Mouse (Mus musculus): ENCODE measurements at regions not wholly inside any gene's neighbourhood (a gene's known extent, or its start where the extent isn't known, plus 50 kb on each side); places are given as distances from the start of the nearest gene placed in this dataset.

GRCm38 (mm10) chr5:118438016-118438415 lies 122.5 kb upstream of the Med13l start:
- Histone ChIP-seq H3K27ac (replicated peaks in 1 of 2; ENCODE audit: control insufficient read depth in 1 of 2, insufficient read depth in 1 of 2, low read depth in 2 of 2, low read length in 2 of 2) (no peak overlapping the region), H3K4me1 (ENCODE audit: control insufficient read depth in 2 of 2, insufficient read depth in 2 of 2, low read length in 2 of 2) (peaks cover 6 to 9% of the 10 kb centered on the region in 2 experiments), H3K4me3 (ENCODE audit: control insufficient read depth in 1 of 2, insufficient read depth in 1 of 2, low read depth in 1 of 2, low read length in 2 of 2) (no peak overlapping the region), H3K9me3 (ENCODE audit: control insufficient read depth, low read length) (no peaks in the 10 kb centered on the region), H3K4me2 (ENCODE audit: low read length) (no peak overlapping the region), H3K27me3 (ENCODE audit: control insufficient read depth, insufficient read depth, low read length) (peaks cover 17% of the 10 kb centered on the region), H3K9ac (ENCODE audit: low read length) (no peak overlapping the region), H3K36me3 (ENCODE audit: control insufficient read depth, insufficient read depth, low read length) (no peaks in the 10 kb centered on the region)
- ATAC-seq (ENCODE audit: insufficient number of reproducible peaks, insufficient read depth, low FRiP score, low read depth), result no peak
- 50% methylated on average over 6 of the region's 6 CpGs for WGBS

GRCm38 (mm10) chr5:118444538-118445251 lies 115.8 kb upstream of the Med13l start:
- Histone ChIP-seq H3K27me3 (ENCODE audit: control insufficient read depth, insufficient read depth, low read length) (no peaks in the 10 kb centered on the region), H3K36me3 (ENCODE audit: control insufficient read depth, insufficient read depth, low read length) (no peaks in the 10 kb centered on the region), H3K9ac (ENCODE audit: low read length) (no peak overlapping the region), H3K9me3 (ENCODE audit: control insufficient read depth, low read length) (no peaks in the 10 kb centered on the region), H3K4me3 (ENCODE audit: control insufficient read depth in 1 of 2, insufficient read depth in 1 of 2, low read depth in 1 of 2, low read length in 2 of 2) (no peak overlapping the region), H3K4me1 (ENCODE audit: control insufficient read depth in 2 of 2, insufficient read depth in 2 of 2, low read length in 2 of 2) (peaks cover 10 to 16% of the 10 kb centered on the region in 2 experiments; a peak in 3 of 4 replicates), H3K27ac (replicated peaks in 1 of 2; ENCODE audit: control insufficient read depth in 1 of 2, insufficient read depth in 1 of 2, low read depth in 2 of 2, low read length in 2 of 2) (no peak overlapping the region), H3K4me2 (ENCODE audit: low read length) (no peak overlapping the region)
- 22% methylated on average over 8 of the region's 8 CpGs for WGBS
- no peak for ATAC-seq (ENCODE audit: insufficient number of reproducible peaks, insufficient read depth, low FRiP score, low read depth)

GRCm38 (mm10) chr5:118445252-118445987 lies 115.1 kb upstream of the Med13l start:
- Histone ChIP-seq H3K9me3 (ENCODE audit: control insufficient read depth, low read length) (no peaks in the 10 kb centered on the region), H3K36me3 (ENCODE audit: control insufficient read depth, insufficient read depth, low read length) (no peaks in the 10 kb centered on the region), H3K4me3 (ENCODE audit: control insufficient read depth in 1 of 2, insufficient read depth in 1 of 2, low read depth in 1 of 2, low read length in 2 of 2) (no peak overlapping the region), H3K27ac (replicated peaks in 1 of 2; ENCODE audit: control insufficient read depth in 1 of 2, insufficient read depth in 1 of 2, low read depth in 2 of 2, low read length in 2 of 2) (no peak overlapping the region), H3K4me1 (ENCODE audit: control insufficient read depth in 2 of 2, insufficient read depth in 2 of 2, low read length in 2 of 2) (peaks cover 10 to 16% of the 10 kb centered on the region in 2 experiments; a peak in 3 of 4 replicates), H3K9ac (ENCODE audit: low read length) (no peak overlapping the region), H3K4me2 (ENCODE audit: low read length) (no peak overlapping the region), H3K27me3 (ENCODE audit: control insufficient read depth, insufficient read depth, low read length) (no peaks in the 10 kb centered on the region)
- WGBS, result 54% methylated on average over 10 of the region's 10 CpGs
- ATAC-seq (ENCODE audit: insufficient number of reproducible peaks, insufficient read depth, low FRiP score, low read depth), result no peak

DNA sequence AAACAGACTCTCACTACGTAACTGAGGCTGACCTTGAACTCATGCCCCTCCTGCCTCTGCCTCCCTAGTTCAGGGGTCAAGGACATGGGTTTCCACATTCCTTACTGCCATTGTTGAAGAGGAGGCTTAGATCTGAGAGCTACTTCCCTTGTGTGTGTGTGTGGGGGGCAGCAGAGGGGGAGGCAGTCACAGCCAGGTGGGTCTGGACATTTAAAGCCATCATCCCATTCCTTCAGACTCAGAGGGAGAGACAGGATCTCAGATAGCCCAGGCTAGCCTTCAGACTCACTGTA lies 114.5 kb upstream of the Med13l start:
- WGBS, result 90% methylated on average over 1 of the region's 1 CpGs

DNA sequence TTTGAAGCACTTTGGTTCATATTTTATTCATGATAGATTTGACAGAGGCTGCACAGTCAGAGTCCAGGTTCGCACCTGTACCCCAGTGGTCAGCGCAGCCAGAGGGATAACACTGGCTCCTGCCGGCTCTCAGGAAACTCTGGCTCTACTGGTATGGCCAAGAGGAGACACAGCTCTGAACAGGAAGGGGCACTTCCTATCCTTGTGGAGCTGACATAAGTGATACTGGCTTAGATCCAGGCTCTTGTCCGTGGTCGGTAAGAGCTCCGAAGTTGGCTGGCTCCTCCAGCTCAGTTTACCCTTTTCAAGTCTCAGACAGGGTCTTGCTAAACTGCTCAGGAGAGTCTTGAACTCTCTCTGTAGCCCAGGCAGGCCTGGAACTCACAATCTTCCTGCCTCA lies 113.6 kb upstream of the Med13l start:
- Histone ChIP-seq H3K9ac (ENCODE audit: low read length) (no peak overlapping the region), H3K4me2 (ENCODE audit: low read length) (no peak overlapping the region), H3K9me3 (ENCODE audit: control insufficient read depth, low read length) (no peaks in the 10 kb centered on the region), H3K4me3 (ENCODE audit: control insufficient read depth in 1 of 2, insufficient read depth in 1 of 2, low read depth in 1 of 2, low read length in 2 of 2) (no peak overlapping the region), H3K27me3 (ENCODE audit: control insufficient read depth, insufficient read depth, low read length) (no peaks in the 10 kb centered on the region), H3K36me3 (ENCODE audit: control insufficient read depth, insufficient read depth, low read length) (no peaks in the 10 kb centered on the region), H3K27ac (replicated peaks in 1 of 2; ENCODE audit: control insufficient read depth in 1 of 2, insufficient read depth in 1 of 2, low read depth in 2 of 2, low read length in 2 of 2) (peak overlapping the region in 1 of 2 experiments; percentile 47; a peak in 2 of 4 replicates), H3K4me1 (ENCODE audit: control insufficient read depth in 2 of 2, insufficient read depth in 2 of 2, low read length in 2 of 2) (peaks cover 10 to 16% of the 10 kb centered on the region in 2 experiments; a peak in 3 of 4 replicates)
- ATAC-seq (ENCODE audit: insufficient number of reproducible peaks, insufficient read depth, low FRiP score, low read depth), result no peak
- WGBS, result 48% methylated on average over 6 of the region's 6 CpGs

More for the DNA sequence above, 114.5 kb upstream of the Med13l start:
- Histone ChIP-seq H3K4me2 (ENCODE audit: low read length) (no peak overlapping the region), H3K9ac (ENCODE audit: low read length) (no peak overlapping the region), H3K4me1 (ENCODE audit: control insufficient read depth in 2 of 2, insufficient read depth in 2 of 2, low read length in 2 of 2) (peaks cover 10 to 16% of the 10 kb centered on the region in 2 experiments; a peak in 3 of 4 replicates), H3K36me3 (ENCODE audit: control insufficient read depth, insufficient read depth, low read length) (no peaks in the 10 kb centered on the region), H3K27ac (replicated peaks in 1 of 2; ENCODE audit: control insufficient read depth in 1 of 2, insufficient read depth in 1 of 2, low read depth in 2 of 2, low read length in 2 of 2) (no peak overlapping the region), H3K27me3 (ENCODE audit: control insufficient read depth, insufficient read depth, low read length) (no peaks in the 10 kb centered on the region), H3K9me3 (ENCODE audit: control insufficient read depth, low read length) (no peaks in the 10 kb centered on the region), H3K4me3 (ENCODE audit: control insufficient read depth in 1 of 2, insufficient read depth in 1 of 2, low read depth in 1 of 2, low read length in 2 of 2) (no peak overlapping the region)
- ATAC-seq (ENCODE audit: insufficient number of reproducible peaks, insufficient read depth, low FRiP score, low read depth), result no peak

GRCm38 (mm10) chr5:118447366-118447765 lies 113.1 kb upstream of the Med13l start:
- no peaks in the 10 kb centered on the region for H3K27me3 ChIP-seq (ENCODE audit: control insufficient read depth, insufficient read depth, low read length)
- H3K9me3 ChIP-seq (ENCODE audit: control insufficient read depth, low read length), result no peaks in the 10 kb centered on the region
- peak overlapping the region in 1 of 2 experiments; percentile 47; a peak in 2 of 4 replicates for H3K27ac ChIP-seq (replicated peaks in 1 of 2; ENCODE audit: control insufficient read depth in 1 of 2, insufficient read depth in 1 of 2, low read depth in 2 of 2, low read length in 2 of 2)
- H3K4me3 ChIP-seq (ENCODE audit: control insufficient read depth in 1 of 2, insufficient read depth in 1 of 2, low read depth in 1 of 2, low read length in 2 of 2), result no peak overlapping the region
- WGBS, result 43% methylated on average over 5 of the region's 5 CpGs
- H3K36me3 ChIP-seq (ENCODE audit: control insufficient read depth, insufficient read depth, low read length), result no peaks in the 10 kb centered on the region
- H3K4me2 ChIP-seq (ENCODE audit: low read length), result no peak overlapping the region
- no peak overlapping the region for H3K9ac ChIP-seq (ENCODE audit: low read length)
- peaks cover 10 to 16% of the 10 kb centered on the region in 2 experiments; a peak in 3 of 4 replicates for H3K4me1 ChIP-seq (ENCODE audit: control insufficient read depth in 2 of 2, insufficient read depth in 2 of 2, low read length in 2 of 2)
- ATAC-seq (ENCODE audit: insufficient number of reproducible peaks, insufficient read depth, low FRiP score, low read depth), result no peak

DNA sequence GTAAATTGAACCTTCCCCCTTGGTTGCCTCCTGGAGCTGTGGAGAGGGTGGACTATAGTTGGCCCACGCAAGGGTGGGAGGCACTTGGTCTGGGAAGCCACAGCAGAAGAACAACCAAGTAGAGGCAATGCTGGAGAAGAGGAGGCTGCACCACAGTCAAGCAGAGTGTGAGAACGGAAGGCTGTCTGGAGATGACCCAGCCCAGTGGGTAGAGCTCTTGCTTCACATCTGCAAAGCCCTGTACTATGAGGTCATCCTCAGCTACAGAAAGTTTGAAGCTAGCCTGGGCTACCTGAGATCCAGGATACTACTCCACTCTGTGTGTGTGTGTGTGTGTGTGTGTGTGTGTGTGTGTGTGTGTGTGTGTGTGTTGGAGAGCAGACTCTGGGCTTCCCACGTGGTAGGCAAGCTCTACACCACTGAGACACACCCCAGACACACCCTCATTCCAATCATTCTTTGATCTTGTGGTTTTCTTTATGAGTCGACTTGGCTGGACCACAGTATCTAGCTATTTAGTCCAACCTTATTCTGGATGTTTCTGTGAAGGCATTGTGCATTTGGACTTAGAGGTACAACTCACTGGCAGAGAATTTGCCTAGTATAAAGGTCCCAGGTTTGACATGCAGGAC lies 111.5 kb upstream of the Med13l start:
- H3K27me3 ChIP-seq (ENCODE audit: control insufficient read depth, insufficient read depth, low read length), result no peaks in the 10 kb centered on the region

More for the DNA sequence above, 111.5 kb upstream of the Med13l start:
- Histone ChIP-seq H3K4me1 (ENCODE audit: control insufficient read depth in 2 of 2, insufficient read depth in 2 of 2, low read length in 2 of 2) (peaks cover 10 to 16% of the 10 kb centered on the region in 2 experiments; a peak in 3 of 4 replicates), H3K9ac (ENCODE audit: low read length) (no peak overlapping the region), H3K9me3 (ENCODE audit: control insufficient read depth, low read length) (no peaks in the 10 kb centered on the region), H3K4me3 (ENCODE audit: control insufficient read depth in 1 of 2, insufficient read depth in 1 of 2, low read depth in 1 of 2, low read length in 2 of 2) (no peak overlapping the region), H3K4me2 (ENCODE audit: low read length) (no peak overlapping the region), H3K36me3 (ENCODE audit: control insufficient read depth, insufficient read depth, low read length) (no peaks in the 10 kb centered on the region), H3K27ac (replicated peaks in 1 of 2; ENCODE audit: control insufficient read depth in 1 of 2, insufficient read depth in 1 of 2, low read depth in 2 of 2, low read length in 2 of 2) (no peak overlapping the region)
- 45% methylated on average over 4 of the region's 4 CpGs for WGBS
- no peak for ATAC-seq (ENCODE audit: insufficient number of reproducible peaks, insufficient read depth, low FRiP score, low read depth)
